In the genomic region with DNA sequence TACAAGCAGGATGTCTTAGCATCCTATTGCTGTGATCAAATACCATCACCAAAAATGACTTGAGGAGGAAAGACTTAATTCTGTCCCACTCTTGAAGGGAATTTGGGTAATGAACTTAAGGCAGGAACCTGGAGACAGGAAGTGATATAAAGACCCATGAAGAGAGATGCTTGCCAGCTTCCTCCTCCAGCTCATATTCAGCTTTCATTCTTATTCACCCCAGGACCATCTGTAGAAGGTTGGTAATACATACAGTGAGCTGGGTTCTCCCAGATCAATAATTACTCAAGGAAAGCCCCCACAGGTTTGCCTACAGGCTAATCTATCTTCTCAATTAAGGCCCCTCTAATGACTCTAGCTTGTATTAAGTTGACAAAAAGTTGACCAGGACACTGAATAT, we compare ENCODE assay signal across 16 mouse cellular contexts.
"Had no signal": no experiment of that assay in that cellular context is flagged by ENCODE, and none has a peak within 500 bp of the region (broad histone marks: within the 10 kb centered on the region; RNA-seq: fewer than 3 reads in every experiment).

No protein-coding gene starts in this region.

- H3K27ac ChIP-seq: neural tube, embryonic 13.5 days; neural tube, embryonic 15.5 days; stomach, embryonic 15.5 days; stomach, postnatal 0 days had no signal

- H3K9me3 ChIP-seq: neural tube, embryonic 13.5 days; neural tube, embryonic 15.5 days; stomach, embryonic 15.5 days had no signal

- H3K4me2 ChIP-seq: neural tube, embryonic 13.5 days; neural tube, embryonic 15.5 days; stomach, embryonic 15.5 days had no signal

- H3K9ac ChIP-seq: neural tube, embryonic 13.5 days; neural tube, embryonic 15.5 days; stomach, embryonic 15.5 days had no signal

- H3K4me3 ChIP-seq: neural tube, embryonic 13.5 days; neural tube, embryonic 15.5 days; stomach, embryonic 15.5 days had no signal

- DNase-seq: retina, postnatal 1 day; right cerebral cortex, adult 18-20 months; right cerebral cortex, postnatal 14 days; right cerebral cortex, postnatal 25 days; right cerebral cortex, postnatal 4 days; spleen, adult 18-20 months; thymus, adult 18-20 months; thymus, adult 2 months; thymus, postnatal 14 days; thymus, postnatal 25 days; thymus, postnatal 36 days; thymus, postnatal 4 days had no signal

- H3K36me3 ChIP-seq: neural tube, embryonic 13.5 days; neural tube, embryonic 15.5 days; stomach, embryonic 15.5 days had no signal

- H3K4me1 ChIP-seq: neural tube, embryonic 13.5 days; neural tube, embryonic 15.5 days; stomach, embryonic 15.5 days had no signal

- H3K27me3 ChIP-seq: neural tube, embryonic 13.5 days; neural tube, embryonic 15.5 days; stomach, embryonic 15.5 days had no signal
